Mouse (Mus musculus) adrenal gland, postnatal 25 days (tissue): Measurements from ENCODE around the gene Cavin3. TPM values are rescaled to one million over a fixed set of nuclear protein-coding genes. Genes with fewer than 3 reads are reported as not detected.

ENCODE experiments used
- total RNA-seq: library from RNA; stranded (reverse); gene quantifications from 2 replicates; pipeline ENCODE4 v1.2.3, GENCODE M21; 2021

Cavin3 gene
- total RNA-seq, 1 experiment from 2014 or later: 77.1 TPM

Other genes with a start within 250 kb of the Cavin3 start
- gene Olfr688, start 194.2 kb downstream of the Cavin3 start, total RNA-seq: not detected in 2 replicates
- not detected in 2 replicates for gene Olfr689, start 171.1 kb downstream of the Cavin3 start, total RNA-seq
- not detected in 2 replicates for gene Olfr690, start 148.2 kb downstream of the Cavin3 start, total RNA-seq
- not detected in 2 replicates for gene Olfr691, start 140.0 kb downstream of the Cavin3 start, total RNA-seq
- not detected in 2 replicates for gene Olfr692, start 114.1 kb downstream of the Cavin3 start, total RNA-seq
- not detected in 2 replicates for gene Gm5901, start 107.3 kb downstream of the Cavin3 start, total RNA-seq
- 33.2 and 33.3 TPM in 2 replicates for gene Fam160a2, start 82.2 kb downstream of the Cavin3 start, total RNA-seq
- gene Cnga4, start 77.7 kb downstream of the Cavin3 start, total RNA-seq: not detected in 2 replicates
- gene Cckbr, start 56.6 kb downstream of the Cavin3 start, total RNA-seq: not detected in 2 replicates
- gene Smpd1, start 72.1 kb upstream of the Cavin3 start, total RNA-seq: 48.2 and 49.1 TPM in 2 replicates
- 13.6 and 15.0 TPM in 2 replicates for gene Apbb1, start 99.4 kb upstream of the Cavin3 start, total RNA-seq
- gene Hpx, start 117.8 kb upstream of the Cavin3 start, total RNA-seq: 0.21 and 22.0 TPM in 2 replicates
- gene Trim3, start 151.3 kb upstream of the Cavin3 start, total RNA-seq: 32.7 and 34.9 TPM in 2 replicates
- 125 and 142 TPM in 2 replicates for gene Timm10b, start 157.8 kb upstream of the Cavin3 start, total RNA-seq
- gene Arfip2, start 158.1 kb upstream of the Cavin3 start, total RNA-seq: 58.1 and 66.3 TPM in 2 replicates
- gene Gm45799, start 158.3 kb upstream of the Cavin3 start, total RNA-seq: 10.0 and 14.0 TPM in 2 replicates
- gene Dnhd1, start 168.5 kb upstream of the Cavin3 start, total RNA-seq: 5.6 and 6.3 TPM in 2 replicates